Mouse (Mus musculus) neural tube, embryonic 10.5 days (tissue): ENCODE results near the gene Erg28.

Experiments
- DNase-seq: peaks from one replicate; pipeline ENCODE4 v3.0.0-alpha.2; 2017; ENCODE audit warnings: low spot score; ENCODE audit errors: extremely low spot score

Gene Erg28

GRCm38 (mm10) chr12:85824438-85825264 is at the start of gene Erg28, which contains the start of gene Ttll5:
Gene Erg28 (minus strand): TSS chr12:85824550.
Gene Ttll5 (plus strand): TSS chr12:85824659.
- DNase-seq, result peak; percentile 96

DNA sequence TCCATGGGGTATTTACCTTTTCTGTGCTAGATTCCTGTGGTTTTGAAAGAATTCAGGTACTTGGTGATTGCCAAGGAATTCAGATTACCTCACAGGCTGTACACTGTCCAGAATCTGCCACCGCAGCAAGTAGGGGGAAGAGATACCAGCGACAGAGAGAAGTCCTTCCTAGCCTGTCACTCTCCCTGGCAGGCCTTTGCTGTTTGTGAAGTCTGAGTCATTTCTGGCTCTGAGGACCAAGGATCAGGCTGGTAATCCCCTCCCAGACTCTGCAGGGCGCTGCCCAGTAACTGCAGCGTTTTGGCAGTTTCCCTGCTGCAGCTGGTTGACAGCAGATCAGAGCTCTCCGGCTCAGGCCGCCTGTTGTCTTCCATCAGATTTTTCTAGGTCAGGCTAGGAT is 45.1 kb upstream of the Erg28 start:
- no peak for DNase-seq

GRCm38 (mm10) chr12:85867125-85867524 is 42.8 kb upstream of the Erg28 start:
- DNase-seq, result no peak

- DNase-seq, result no peak
Observed at GRCm38 (mm10) chr12:85866624-85867023, 42.3 kb upstream of the Erg28 start.

DNA sequence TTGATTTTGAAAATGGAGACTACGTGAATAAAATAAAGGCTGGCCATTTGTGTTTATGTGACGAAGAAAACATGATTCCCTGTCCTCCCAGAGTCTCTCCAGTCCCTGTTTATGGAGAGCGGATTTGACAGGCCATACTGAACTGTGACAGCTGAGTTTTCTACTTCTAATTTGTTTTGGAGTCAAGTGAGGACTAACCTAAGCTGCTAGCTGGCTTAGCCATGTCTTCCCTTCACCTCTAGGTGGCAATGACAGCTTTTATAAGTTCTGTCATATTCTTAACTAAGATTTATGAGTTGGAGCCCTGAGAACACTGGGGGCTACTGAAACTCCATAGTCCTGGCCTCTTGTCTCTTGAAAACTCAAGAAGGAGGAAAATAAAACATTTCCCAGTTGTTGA is 41.2 kb upstream of the Erg28 start:
- DNase-seq, result no peak

DNA sequence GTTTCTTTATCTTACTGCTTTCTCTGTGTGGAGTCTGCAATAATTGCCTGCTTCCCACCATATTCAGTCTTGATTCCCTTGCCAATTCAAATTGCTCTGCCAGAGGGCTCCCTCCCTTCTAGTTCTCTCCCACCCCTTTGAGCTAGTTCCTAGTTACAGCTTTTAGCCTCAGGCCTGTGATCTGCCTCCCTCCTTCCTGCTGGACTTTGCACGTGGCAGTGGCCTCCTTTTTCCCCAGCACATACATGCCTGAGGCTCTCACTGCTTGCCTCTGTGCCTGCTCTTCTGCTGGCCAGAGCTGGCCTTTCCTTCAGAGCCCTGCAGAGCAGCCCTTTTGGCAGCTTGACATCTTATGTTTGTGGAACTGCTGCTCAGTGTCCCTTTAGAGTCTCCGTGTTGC is 38.2 kb upstream of the Erg28 start:
- DNase-seq, result no peak

- DNase-seq, result no peak
Observed at GRCm38 (mm10) chr12:85859511-85860189, 35.3 kb upstream of the Erg28 start.

- DNase-seq, result no peak
Observed at GRCm38 (mm10) chr12:85859111-85859510, 34.8 kb upstream of the Erg28 start.

- no peak for DNase-seq
Observed at GRCm38 (mm10) chr12:85857300-85857699, 33.0 kb upstream of the Erg28 start.

- DNase-seq, result no peak
Observed at GRCm38 (mm10) chr12:85854271-85854670, 29.9 kb upstream of the Erg28 start.

DNA sequence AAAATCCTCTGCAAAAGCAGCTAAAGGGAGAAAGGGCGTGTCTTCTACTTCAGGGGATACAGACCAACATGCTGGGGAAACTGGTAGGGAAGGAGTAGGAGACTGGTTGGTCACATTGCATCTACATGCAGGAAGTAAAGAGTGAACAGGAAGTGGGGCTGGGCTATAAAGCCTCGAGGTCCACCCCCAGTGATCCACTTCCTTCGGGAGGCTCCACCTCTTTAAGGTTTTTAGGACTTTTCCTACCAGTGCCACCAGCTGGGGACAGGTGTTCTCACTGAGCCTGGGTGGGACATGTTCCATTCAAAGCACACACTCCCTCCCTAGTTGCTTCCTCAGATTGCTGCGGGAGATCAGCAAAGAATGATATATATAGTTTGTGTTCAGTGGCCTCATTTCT is 29.5 kb upstream of the Erg28 start:
- no peak for DNase-seq

GRCm38 (mm10) chr12:85850661-85851060 is 26.3 kb upstream of the Erg28 start:
- DNase-seq, result no peak

DNA sequence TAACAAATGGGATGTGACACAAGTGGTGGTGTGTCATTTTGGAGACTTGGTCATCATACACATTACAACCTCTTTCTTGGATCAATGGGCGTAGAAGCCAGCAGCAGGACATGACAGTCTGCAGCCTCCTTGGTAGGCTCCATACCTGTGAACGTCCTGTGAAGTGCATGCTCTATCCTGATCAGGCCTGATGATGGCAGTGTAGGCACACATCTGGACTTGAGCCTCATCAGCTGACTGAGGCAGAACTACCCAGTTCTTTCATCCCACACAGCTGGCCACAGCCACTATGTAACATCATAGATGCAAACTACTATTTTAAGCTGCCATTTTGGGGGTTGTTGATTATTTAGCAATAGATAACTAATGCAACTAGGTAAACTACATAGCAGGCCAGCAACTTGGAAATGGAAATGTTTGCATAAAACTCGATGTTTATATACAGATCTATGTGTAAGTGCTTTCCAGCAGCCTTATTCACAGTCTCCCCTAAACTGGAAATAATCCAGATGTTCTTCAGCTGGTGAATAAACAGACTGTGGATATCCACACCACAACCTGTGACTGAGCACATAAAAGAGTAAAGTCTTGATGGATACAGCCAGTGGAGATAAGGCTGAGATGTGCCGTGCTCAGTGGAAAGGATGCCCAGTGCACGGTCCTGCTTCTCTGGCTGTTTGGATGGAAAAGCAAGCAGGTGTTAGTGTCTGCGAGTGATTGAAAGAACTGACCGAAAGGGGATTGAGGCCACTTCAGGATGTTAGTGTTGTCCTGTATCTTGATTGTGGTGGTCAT is 24.0 kb upstream of the Erg28 start:
- DNase-seq, result no peak

DNA sequence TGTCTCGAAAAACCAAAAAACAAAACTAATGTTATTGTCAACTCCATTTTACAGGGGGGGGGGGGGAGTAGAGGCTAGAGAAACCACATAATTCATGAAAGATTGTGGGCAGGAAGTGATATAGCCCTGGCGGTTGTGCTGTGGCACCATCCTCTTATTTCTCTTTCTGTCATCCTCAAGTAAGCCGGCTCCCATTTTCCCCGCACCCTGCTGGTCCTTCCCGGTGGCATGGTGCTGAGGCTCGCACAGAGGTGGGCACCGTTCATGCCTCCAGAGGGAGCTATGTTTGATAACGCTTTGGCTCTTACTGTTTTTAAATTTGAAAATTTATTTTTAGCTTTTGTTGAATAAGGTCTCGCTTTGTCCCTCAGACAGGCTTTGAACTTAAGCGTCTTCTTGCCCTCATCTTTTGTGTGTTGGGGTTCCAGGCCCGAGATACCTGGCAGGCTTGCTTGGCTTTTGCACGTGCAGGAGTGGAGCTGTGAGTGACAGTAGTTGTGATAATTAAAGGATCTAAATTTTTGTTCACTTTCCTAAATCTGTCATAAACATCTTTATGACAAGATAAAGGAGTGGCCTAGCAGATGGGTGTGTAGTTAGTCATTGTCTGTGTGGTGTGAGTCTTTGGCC is 15.1 kb upstream of the Erg28 start:
- DNase-seq, result no peak

GRCm38 (mm10) chr12:85837765-85838164 is 13.4 kb upstream of the Erg28 start:
- no peak for DNase-seq

DNA sequence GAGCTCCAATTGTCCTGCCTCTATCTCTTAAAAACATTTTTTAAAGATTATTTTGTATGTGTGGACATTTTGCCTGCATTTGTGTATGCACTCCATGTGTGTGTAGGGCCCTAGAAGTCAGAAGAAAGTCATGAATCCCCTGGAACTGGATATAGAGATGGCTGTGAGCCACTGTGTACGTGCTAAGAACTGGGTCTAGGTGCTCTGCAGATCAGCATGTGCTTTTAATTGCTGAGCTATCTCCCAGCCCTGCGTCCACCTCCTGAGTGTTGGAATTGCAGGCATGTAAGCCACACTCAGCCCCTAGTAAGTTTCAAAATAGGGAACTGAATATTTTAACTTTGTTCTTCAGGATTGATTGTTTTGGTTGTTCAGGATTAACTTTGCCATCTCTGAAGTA is 10.2 kb upstream of the Erg28 start:
- no peak for DNase-seq

DNA sequence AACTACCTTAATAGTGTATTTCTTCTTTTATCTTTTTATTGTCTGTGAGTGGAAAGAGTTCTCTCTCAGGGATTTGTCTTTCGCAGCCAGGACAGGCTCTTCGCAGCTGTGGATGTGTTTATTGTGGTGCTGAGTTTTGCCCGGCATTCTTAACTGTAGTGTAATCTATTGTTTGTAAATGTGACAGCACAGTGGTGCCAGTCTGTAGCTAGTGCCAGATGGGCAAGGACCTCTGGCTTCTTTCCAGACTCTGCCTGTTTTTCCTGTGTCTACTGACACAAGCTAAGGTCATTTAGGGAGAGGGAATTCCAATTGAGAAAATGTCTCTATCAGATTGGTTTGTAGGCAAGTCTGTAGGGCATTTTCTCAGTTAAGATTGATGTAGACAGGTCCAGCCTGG is 6.3 kb upstream of the Erg28 start:
- no peak for DNase-seq

GRCm38 (mm10) chr12:85829866-85830265 is 5.5 kb upstream of the Erg28 start:
- no peak for DNase-seq

DNA sequence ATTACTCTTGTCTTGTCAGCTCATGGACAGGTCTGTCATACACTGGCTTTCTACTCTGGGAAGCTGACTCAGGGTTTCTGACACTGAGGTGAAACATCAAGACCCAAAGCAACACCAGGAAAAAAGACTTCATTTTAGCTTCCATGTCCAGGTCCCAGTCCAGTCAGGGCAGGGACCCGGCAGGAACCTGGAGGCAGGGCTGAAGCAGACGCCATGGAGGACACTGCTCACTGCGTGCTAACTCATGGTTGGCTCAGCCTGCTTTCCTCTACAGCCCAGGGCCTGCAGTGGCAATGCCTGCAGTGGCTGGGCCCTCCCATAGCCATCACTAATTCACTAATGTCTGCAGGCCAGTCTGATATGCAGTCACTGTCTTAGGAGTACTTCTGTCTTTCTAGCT is 4.5 kb upstream of the Erg28 start:
- DNase-seq, result no peak

DNA sequence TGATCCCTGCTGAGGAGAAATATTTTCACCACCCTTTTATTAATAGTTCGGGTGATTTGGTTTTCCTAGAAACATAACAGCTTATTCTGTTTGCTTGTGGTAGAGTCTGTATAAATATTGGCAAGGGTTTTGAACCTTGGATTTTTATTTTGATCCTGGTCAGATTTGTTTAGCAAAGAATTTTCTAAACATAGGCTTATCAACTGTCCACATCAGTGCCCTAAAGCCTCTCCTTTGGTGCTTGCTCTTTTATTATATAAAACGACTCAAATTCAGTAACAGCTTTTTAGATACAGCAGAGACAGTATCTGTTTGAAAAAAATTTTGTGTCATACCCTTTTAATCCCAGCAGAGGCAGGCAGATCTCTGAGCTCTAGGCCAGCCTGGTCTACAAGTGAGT is 1.5 kb upstream of the Erg28 start:
- no peak for DNase-seq

DNA sequence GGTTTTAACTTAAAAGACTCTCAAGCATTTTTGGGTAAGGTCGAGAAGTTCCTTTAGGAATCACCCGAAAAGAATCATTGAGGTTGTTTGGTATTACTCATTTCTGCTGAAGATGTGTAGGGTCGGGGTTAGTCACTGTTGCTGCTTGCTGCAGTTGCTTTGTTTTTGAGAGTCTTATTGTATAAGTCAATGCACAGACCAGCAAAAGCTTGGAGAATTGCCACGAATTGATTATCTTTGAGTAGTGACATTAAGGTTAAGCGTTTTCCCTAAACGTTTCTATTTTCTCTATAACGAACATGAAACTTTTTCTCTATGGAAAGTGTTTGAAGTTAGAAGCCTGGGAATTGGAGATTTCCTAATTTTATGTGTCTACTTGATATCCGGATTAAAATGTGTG is 1.0 kb upstream of the Erg28 start:
- DNase-seq, result no peak

GRCm38 (mm10) chr12:85822051-85822450 is 2.3 kb downstream of the Erg28 start:
- no peak for DNase-seq
